Mouse (Mus musculus) lung, postnatal 0 days (tissue): ENCODE measurements around the gene Tmed9.

Source experiments
- CTCF ChIP-seq: IDR thresholded peaks from 2 replicates; pipeline ENCODE4 v1.5.1; 2016; ENCODE audit warnings: antibody characterized with exemption, mild to moderate bottlenecking
- EP300 ChIP-seq: IDR thresholded peaks from 2 replicates; pipeline ENCODE4 v1.6.1; 2016; ENCODE audit warnings: antibody characterized with exemption, mild to moderate bottlenecking, control low read depth

- TF ChIP-seq CTCF: no peak
- TF ChIP-seq EP300: no peak
Observed at GRCm38 (mm10) chr13:55595375-55595774, 21.8 kb downstream of the Tmed9 start.
